Mouse (Mus musculus) liver, embryonic 13.5 days (tissue): ENCODE data around the gene Foxd4. TPM values are rescaled to one million over a fixed set of nuclear protein-coding genes. Genes with fewer than 3 reads are reported as not detected.
"Not testable (repeated sequence)": the region's sequence is repeated elsewhere in the genome, so short reads cannot be mapped to it uniquely, and the experiment has no call there.

ENCODE experiments used
- ATAC-seq: fragments of 200-750 bp; cut with Nextera tagmentation; 2 replicates; pipeline ENCODE4 v1.8.0; 2017; ENCODE audit warnings: low read depth, mild to moderate bottlenecking, moderate number of reproducible peaks, moderate library complexity
- DNase-seq: peaks from one replicate; pipeline ENCODE4 v3.0.0; 2022
- H3K27ac ChIP-seq: fragments of 300-500 bp; sonication (generic); 2 replicates; pipeline ENCODE4 v1.5.1; 2015; ENCODE audit warnings: moderate library complexity, mild to moderate bottlenecking, inconsistent platforms
- H3K27me3 ChIP-seq: fragments of 300-500 bp; sonication (generic); 2 replicates; pipeline ENCODE4 v1.6.1; 2015; ENCODE audit warnings: mild to moderate bottlenecking, inconsistent platforms
- H3K36me3 ChIP-seq: fragments of 300-500 bp; sonication (generic); 2 replicates; pipeline ENCODE4 v1.6.1; 2015; ENCODE audit warnings: mild to moderate bottlenecking, inconsistent platforms
- H3K4me1 ChIP-seq: fragments of 300-500 bp; sonication (generic); replicated peaks from 2 replicates; pipeline ENCODE4 v1.6.1; 2015; ENCODE audit warnings: inconsistent platforms
- H3K4me2 ChIP-seq: fragments of 300-500 bp; sonication (generic); 2 replicates; pipeline ENCODE4 v1.6.1; 2015; ENCODE audit warnings: inconsistent platforms, mild to moderate bottlenecking, moderate library complexity
- H3K4me3 ChIP-seq: fragments of 300-500 bp; sonication (generic); replicated peaks from 2 replicates; pipeline ENCODE4 v1.5.1; 2015; ENCODE audit warnings: mild to moderate bottlenecking, inconsistent platforms
- H3K9ac ChIP-seq: fragments of 300-500 bp; sonication (generic); 2 replicates; pipeline ENCODE4 v1.6.1; 2015; ENCODE audit warnings: mild to moderate bottlenecking, inconsistent platforms
- H3K9me3 ChIP-seq: fragments of 300-500 bp; sonication (generic); replicated peaks from 2 replicates; pipeline ENCODE4 v1.6.1; 2016; ENCODE audit warnings: inconsistent platforms
- WGBS: fragments of 180-500 bp; shearing (Covaris S2); methylation state at CpG from one replicate; pipeline ENCODE4 v1.1.7; 2015; ENCODE audit not compliant: insufficient replicate concordance; 5-methylcytosine and 5-hydroxymethylcytosine counted together
- polyA plus RNA-seq: library from polyadenylated mRNA; unstranded; fragments of >200 nt; fragmentation: Nextera tagmentation; extraction: Ambion mirVana; gene quantifications from 2 replicates; pipeline ENCODE4 v1.2.1, GENCODE M21; 2015

Foxd4 gene
- polyA plus RNA-seq, 1 experiment from 2014 or later: not detected

GRCm38 (mm10) chr19:24899578-24900544 lies 1.1 kb downstream of the Foxd4 start:
- Histone ChIP-seq H3K27ac (no peak overlapping the region), H3K4me3 (peak overlapping the region; percentile 37), H3K4me2 (peak overlapping the region; percentile 53), H3K4me1 (peaks cover 8% of the 10 kb centered on the region; the same call in 1 of the 2 replicates), H3K36me3 (no peaks in the 10 kb centered on the region), H3K27me3 (peaks cover 96% of the 10 kb centered on the region), H3K9me3 (no peaks in the 10 kb centered on the region), H3K9ac (no peak overlapping the region)
- DNase-seq: no peak
- no peak for ATAC-seq
- WGBS: 1% methylated on average over 84 of the region's 84 CpGs

DNA sequence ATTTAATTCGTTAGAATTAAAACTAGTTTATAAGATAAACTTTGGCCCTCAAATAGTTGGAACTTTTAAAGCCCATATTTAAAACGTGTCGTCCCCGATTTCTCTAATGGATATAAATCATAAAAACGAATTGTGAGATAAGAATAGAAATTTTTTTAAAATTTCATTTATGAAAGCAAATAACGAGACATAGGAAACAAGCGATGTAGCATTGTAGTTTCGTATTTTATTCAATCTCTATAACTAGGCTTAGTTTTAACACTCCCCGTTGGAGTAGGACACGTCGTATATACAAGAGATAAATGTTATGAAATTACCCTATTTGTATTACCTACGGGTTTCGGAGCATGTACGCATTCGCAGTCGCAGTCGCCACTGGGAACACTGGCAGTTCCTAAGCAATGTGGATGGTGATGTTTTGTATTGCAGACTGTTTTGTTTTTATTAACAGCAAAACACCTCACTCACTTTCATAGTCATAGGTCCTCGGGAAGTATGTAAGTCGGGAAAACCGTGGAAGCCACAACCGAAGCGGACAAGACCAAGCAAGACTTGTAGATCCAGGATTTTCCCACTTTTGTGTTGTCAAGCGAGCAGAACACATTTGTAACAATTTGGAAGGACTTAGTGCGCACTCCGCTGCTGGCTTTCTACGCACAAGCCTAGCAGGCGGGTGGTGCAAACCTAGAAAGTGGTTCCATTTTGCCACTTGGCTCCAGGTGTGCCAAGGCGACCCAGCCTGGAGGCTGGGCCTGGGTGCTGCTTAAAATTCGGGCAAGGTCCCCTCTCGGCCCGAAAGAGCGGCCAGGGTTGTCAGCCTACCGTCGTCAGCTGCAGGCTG lies 2.0 kb downstream of the Foxd4 start:
- Histone ChIP-seq H3K27ac (no peak overlapping the region), H3K36me3 (no peaks in the 10 kb centered on the region), H3K9ac (no peak overlapping the region), H3K4me3 (0 out of 2 replicates have a peak overlapping the region, but pooled peaks have one; percentile 37), H3K4me2 (no peak overlapping the region), H3K27me3 (peaks cover 89% of the 10 kb centered on the region), H3K4me1 (peaks cover 8% of the 10 kb centered on the region; the same call in 1 of the 2 replicates), H3K9me3 (no peaks in the 10 kb centered on the region)
- no peak for ATAC-seq
- 7% methylated on average over 34 of the region's 34 CpGs for WGBS
- DNase-seq: no peak

DNA sequence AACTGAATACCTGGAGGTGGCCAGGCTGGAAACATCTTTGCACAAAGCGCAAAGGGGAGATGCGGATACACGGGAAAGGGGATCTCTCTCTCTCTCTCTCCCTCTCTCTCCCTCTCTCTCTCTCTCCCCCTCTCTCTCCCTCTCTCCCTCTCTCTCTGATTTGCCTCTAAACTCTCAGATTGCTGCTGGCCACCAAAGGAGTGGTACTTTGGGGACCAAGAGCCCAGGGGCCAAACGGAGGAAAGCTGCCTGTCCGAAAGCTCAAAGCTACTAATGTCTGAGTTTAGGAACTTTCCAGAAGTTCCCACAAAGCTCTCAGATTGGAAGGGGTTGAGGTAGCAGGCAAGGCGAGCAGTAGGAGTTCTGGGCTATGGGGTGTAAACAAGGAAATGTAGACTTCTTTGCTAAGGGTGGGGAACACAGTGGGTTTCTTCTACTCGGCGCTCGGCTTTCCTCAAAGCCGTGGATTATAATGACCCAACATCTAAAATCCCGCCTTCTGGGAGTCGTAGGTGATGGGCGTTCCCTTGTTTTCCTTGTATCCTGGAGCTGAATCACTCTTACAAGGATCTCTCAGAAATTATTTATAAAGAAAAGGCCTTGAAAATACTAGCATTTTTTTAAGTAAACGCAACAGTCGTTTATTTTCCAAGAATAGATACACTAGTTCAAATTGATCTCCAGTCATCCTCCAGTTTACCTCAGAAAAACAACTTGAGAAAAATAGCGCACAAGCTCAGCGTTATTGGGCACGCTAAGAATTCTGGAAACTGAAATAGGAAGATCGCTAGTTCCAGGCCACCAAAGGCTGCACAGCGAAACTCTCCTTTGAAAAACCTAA lies 2.9 kb downstream of the Foxd4 start:
- ATAC-seq (no peak), DNase-seq (no peak)
- Histone ChIP-seq H3K4me1 (peaks cover 8% of the 10 kb centered on the region; the same call in 1 of the 2 replicates), H3K4me3 (no peak overlapping the region), H3K9ac (no peak overlapping the region), H3K27me3 (peaks cover 81% of the 10 kb centered on the region), H3K9me3 (no peaks in the 10 kb centered on the region), H3K4me2 (no peak overlapping the region), H3K27ac (no peak overlapping the region), H3K36me3 (no peaks in the 10 kb centered on the region)
- WGBS: 3% methylated on average over 20 of the region's 20 CpGs

- Histone ChIP-seq H3K27me3 (peaks cover 72% of the 10 kb centered on the region), H3K9me3 (no peaks in the 10 kb centered on the region), H3K4me2 (no peak overlapping the region), H3K36me3 (no peaks in the 10 kb centered on the region), H3K9ac (no peak overlapping the region), H3K27ac (no peak overlapping the region), H3K4me1 (peaks cover 8% of the 10 kb centered on the region; the same call in 1 of the 2 replicates), H3K4me3 (no peak overlapping the region; the same call in 1 of the 2 replicates)
- no peak for ATAC-seq
- WGBS: 2% methylated on average over 57 of the region's 57 CpGs
- DNase-seq: no peak
These were observed 3.7 kb downstream of the Foxd4 start for GRCm38 (mm10) chr19:24897006-24897895.

- WGBS: 11% methylated on average over 4 of the region's 4 CpGs
- no peak overlapping the region for H3K27ac ChIP-seq
- ATAC-seq (no peak), DNase-seq (no peak)
- H3K4me3 ChIP-seq: no peak overlapping the region
- H3K4me2 ChIP-seq: no peak overlapping the region
- H3K36me3 ChIP-seq: no peaks in the 10 kb centered on the region
- H3K9me3 ChIP-seq: no peaks in the 10 kb centered on the region
- H3K9ac ChIP-seq: no peak overlapping the region
- H3K4me1 ChIP-seq: peaks cover 8% of the 10 kb centered on the region; the same call in 1 of the 2 replicates
- peaks cover 65% of the 10 kb centered on the region for H3K27me3 ChIP-seq
These were observed 4.5 kb downstream of the Foxd4 start for GRCm38 (mm10) chr19:24896536-24896935.

DNA sequence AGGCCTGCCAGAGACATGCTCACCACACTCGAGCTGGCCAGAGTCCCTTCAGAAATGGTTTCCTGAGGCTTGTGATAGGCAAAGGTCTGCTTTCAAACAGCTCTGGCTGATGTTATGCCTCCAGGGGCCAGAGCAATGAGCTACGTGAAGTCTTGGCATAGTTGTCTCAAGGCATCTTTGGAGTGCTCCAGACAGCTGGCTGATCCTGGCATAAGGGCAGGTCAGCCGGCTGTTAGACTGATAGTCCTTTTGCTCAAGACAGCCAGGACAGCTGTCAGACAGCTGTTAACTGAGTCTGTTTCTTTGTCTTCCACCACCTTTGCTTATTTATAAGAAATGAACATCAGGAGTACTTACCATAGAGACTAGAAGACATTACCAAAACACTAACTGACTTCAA lies 14.1 kb downstream of the Foxd4 start:
- H3K4me2 ChIP-seq: no peak overlapping the region
- no peaks in the 10 kb centered on the region for H3K4me1 ChIP-seq
- DNase-seq (no peak), ATAC-seq (no peak)
- H3K27me3 ChIP-seq: peaks cover 7% of the 10 kb centered on the region; the same call in 1 of the 2 replicates
- no peak overlapping the region for H3K27ac ChIP-seq
- no peak overlapping the region for H3K4me3 ChIP-seq
- H3K36me3 ChIP-seq: no peaks in the 10 kb centered on the region
- no peaks in the 10 kb centered on the region for H3K9me3 ChIP-seq
- WGBS: 58% methylated on average over 3 of the region's 3 CpGs
- no peak overlapping the region for H3K9ac ChIP-seq

DNA sequence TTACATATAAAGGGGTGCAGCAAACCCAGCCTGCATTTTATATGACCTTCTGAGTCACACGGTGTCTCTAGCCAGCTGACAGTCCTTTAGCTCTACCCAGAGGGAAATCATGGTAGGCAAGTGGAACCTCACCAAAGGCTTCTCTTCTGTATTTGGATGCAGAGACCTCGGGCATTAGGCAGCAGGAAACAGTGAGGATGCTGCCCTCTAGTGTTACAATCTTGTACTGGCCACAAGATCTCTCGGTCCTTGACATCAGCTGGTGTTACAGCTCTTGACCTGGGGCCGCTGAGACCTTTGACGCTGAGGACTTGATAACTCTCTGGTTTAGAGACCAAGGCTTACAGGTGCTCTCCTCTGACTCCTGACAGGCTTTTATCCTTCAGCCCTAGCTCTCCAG lies 15.5 kb downstream of the Foxd4 start:
- WGBS: 13% methylated on average over 5 of the region's 5 CpGs
- ATAC-seq: no peak

DNA sequence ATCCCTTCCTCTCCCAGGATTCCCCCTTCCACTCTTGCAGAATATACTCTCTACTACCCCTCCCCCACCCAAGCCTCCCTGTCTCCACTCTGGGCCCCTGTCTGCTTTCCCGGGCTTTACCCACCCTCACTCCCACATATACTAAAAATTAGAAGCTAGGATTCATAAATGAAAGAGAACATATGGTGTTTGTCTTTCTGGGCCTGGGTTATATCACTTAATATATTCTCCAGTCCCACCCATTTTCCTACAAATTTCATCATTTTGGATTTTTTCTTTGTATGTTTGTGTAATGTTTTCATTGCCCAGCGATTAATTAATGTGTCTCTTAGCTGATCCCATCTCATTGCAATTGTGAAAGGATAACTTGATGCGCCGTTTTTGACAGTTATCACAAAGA lies 19.8 kb downstream of the Foxd4 start:
- DNase-seq (no peak), ATAC-seq (no peak)
- WGBS: 55% methylated on average over 4 of the region's 4 CpGs
- H3K9me3 ChIP-seq: no peaks in the 10 kb centered on the region
- no peak overlapping the region for H3K27ac ChIP-seq
- no peak overlapping the region for H3K9ac ChIP-seq
- H3K36me3 ChIP-seq: no peaks in the 10 kb centered on the region
- 0 out of 2 replicates have a peak, but pooled peaks cover 4% of the 10 kb centered on the region for H3K27me3 ChIP-seq
- H3K4me1 ChIP-seq: no peaks in the 10 kb centered on the region
- H3K4me2 ChIP-seq: no peak overlapping the region
- no peak overlapping the region for H3K4me3 ChIP-seq

More for the DNA sequence above, 15.5 kb downstream of the Foxd4 start:
- Histone ChIP-seq H3K4me1 (no peaks in the 10 kb centered on the region), H3K27ac (no peak overlapping the region), H3K4me3 (no peak overlapping the region), H3K9me3 (no peaks in the 10 kb centered on the region), H3K4me2 (no peak overlapping the region), H3K36me3 (no peaks in the 10 kb centered on the region), H3K27me3 (peaks cover 7% of the 10 kb centered on the region; the same call in 1 of the 2 replicates), H3K9ac (no peak overlapping the region)
- no peak for DNase-seq

- 64% methylated on average over 23 of the region's 26 CpGs for WGBS
- H3K27ac ChIP-seq: not testable (repeated sequence)
These were observed 25.7 kb downstream of the Foxd4 start, which contains the start of gene Gm10053 for GRCm38 (mm10) chr19:24875129-24875870. Gm10053 (plus strand) TSS chr19:24875686.

More at GRCm38 (mm10) chr19:24875129-24875870, 25.7 kb downstream of the Foxd4 start, which contains the start of gene Gm10053:
- not testable (repeated sequence) for H3K9me3 ChIP-seq, DNase-seq, H3K4me3 ChIP-seq, H3K4me2 ChIP-seq, H3K4me1 ChIP-seq, H3K27me3 ChIP-seq, H3K36me3 ChIP-seq, H3K9ac ChIP-seq
- 0 out of 2 replicates have a peak, but pooled peaks have one; percentile 54 for ATAC-seq
